Mouse (Mus musculus): ENCODE measurements around the gene Prelid1.

DNA sequence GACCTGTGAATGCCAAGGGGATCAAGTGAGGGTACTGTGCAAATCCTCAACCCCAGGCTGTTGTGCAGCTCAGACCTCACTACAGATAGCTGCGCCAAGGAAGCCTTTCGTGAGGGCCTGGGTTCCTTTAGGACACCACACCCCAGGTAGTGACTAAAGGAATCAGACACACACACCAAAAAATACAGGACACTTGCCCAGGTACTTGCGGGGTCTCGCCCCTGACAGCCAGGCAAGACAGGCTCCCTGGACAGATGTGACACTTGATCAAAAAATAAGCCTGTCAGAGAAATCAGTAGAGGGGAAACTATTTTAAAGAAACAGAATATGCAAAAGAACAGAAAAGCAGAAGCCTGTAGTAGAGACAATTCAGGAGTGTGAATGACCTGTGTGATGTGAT is 8.3 kb downstream of the Prelid1 start:
- TF ChIP-seq CTCF (IDR thresholded peaks at IDR 0.05; ENCODE audit: low read depth), result no peak
- TF ChIP-seq EP300 (IDR thresholded peaks at IDR 0.05; ENCODE audit: low read depth), result no peak
